Mouse (Mus musculus) ES-E14 (cell line): ENCODE data around the gene Capn2.

Experiments
- CHD2 ChIP-seq: IDR thresholded peaks from 2 replicates; pipeline ENCODE4 v1.6.1; 2014; ENCODE audit warnings: mild to moderate bottlenecking, low read depth, low read length, inconsistent platforms
- MAFK ChIP-seq: IDR thresholded peaks from 2 replicates; pipeline ENCODE4 v1.6.1; 2014; ENCODE audit warnings: mild to moderate bottlenecking, low read depth, low read length, inconsistent platforms; ENCODE audit not compliant: insufficient read depth
- ZC3H11A ChIP-seq: IDR thresholded peaks from 2 replicates; pipeline ENCODE4 v1.6.1; 2012; ENCODE audit warnings: low read depth, mild to moderate bottlenecking, inconsistent platforms, low read length, borderline replicate concordance

DNA sequence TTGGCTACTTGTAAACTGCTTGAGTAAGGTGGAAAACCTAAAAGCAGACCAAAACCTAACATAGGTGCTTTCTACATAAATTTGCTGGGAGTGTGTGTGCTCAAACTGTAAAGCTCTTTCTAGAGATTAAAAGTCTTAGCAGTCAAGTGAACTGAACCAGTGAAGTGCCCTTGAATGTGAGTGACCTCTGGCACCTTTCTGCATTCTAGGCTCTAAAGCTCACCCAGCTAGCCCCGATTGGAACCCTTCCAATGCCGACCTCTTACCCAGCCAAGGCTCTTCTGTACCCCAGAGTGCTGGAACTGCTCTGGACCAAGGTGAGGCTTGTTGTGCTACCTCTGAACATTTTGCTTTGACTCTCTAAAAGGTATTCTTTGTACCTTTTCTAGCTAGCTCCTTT is 73.3 kb downstream of the Capn2 start:
- TF ChIP-seq CHD2 (no peak), MAFK (no peak), ZC3H11A (no peak)
